Mouse (Mus musculus): ENCODE measurements at regions not wholly inside any gene's neighbourhood (a gene's known extent, or its start where the extent isn't known, plus 50 kb on each side); places are given as distances from the start of the nearest gene placed in this dataset.

DNA sequence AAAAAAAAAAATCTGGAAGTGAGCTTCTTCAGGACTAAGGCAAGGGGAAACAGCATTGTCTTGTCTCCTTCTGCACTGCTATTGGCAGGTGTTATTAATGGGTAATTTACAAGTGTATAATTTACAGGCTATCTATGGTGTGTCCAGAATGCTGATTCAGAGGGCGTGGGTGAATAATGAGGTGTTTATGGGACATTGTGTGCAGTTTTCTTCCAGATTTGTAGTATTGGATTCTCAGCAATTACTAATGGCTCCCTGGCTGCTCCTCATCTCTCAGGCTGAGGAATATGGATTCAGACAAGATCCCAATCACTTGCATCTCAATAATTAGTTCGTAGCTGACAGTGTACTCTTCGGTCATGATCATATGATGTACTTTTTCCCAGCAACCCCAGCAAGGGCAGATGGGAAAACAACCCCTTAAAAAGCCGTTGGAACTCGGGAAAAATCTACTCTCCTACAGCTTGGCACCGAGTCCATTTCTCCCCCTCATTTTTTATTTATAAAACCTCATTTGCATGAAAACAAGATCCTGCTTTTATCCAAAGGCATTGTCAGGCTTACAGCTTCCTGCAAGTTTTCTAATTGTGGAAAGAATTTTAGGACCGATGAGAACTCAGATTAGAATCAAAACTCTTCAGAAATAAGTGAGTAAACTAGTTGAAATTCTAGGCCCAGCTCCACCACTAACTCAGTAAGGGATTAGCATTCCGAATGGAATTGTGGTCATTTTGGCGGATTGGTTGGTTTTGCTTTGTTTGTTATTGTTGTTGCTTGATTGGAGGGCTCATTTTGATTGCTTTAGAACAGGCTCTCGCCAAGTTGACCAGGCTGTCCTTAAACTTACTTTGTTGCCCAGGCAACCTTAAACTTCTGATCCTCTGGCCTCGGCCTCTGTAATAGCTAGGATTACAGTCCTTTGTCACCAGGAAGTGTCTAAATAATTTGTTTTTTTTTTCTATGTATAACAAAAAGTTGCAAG lies 212.5 kb downstream of the Galc start:
- TF ChIP-seq GATA1 (IDR thresholded peaks at IDR 0.05; ENCODE audit: borderline replicate concordance, low read length) (no peak), FLI1 (IDR thresholded peaks at IDR 0.05; ENCODE audit: low read length) (no peak)
